Mouse (Mus musculus) lung, adult 18-20 months (tissue): ENCODE results near the gene Mnd1.
A peak's percentile ranks its signal among the peaks of the same experiment; 100 is the strongest.

Experiments used
- DNase-seq, 2 experiments: peaks; one replicate each; pipeline ENCODE4 v3.0.0; 2022; ENCODE audit warnings: mixed read lengths in 2 of 2

Mnd1 gene

DNA sequence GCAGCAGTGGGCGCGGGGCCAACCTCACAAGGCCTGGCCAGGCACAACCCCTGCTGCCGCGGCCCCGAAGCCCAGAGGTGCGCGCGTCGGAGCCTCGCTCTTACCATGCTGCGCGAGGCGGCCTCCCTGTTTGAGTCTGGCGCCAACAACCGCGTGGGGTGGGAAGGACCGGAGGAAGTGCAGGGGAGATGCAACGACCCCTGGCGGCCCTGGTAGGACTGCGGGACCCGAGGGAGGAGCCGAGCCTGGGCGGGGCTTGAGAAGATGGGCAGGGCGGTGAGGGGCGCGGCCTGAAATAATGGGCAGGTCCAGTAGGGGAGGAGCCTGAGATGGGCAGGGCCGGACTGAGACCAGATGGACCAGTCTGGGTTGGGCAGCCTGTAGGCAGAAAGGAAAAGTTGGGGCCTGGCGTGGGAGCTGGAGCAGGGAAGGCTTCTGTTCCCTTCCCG, at the start of gene Mnd1:
Mnd1 (minus strand) TSS at position 229 of the 449 bp plus-strand sequence.
- DNase-seq = peak; percentile 97 to 98

DNA sequence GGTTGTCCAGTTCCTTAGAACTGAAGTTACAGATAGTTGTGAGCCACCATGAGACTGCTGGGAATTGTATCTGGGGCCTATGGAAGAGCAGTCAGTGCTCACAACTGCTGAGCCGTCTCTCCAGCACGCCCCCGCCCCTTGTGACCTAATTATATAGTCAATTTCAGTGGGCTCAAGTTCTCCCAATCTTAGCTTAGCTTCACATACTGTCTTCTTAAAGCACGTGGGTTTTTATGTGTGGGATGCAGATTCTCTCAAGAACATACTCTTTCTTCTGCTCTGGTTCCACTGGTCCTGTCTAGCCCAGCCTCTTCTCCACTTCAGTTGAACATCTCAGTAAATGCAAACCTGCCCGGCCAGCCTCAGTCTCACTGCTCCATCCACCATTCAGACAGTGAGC, 49.1 kb upstream of the Mnd1 start:
- DNase-seq = no peak

DNA sequence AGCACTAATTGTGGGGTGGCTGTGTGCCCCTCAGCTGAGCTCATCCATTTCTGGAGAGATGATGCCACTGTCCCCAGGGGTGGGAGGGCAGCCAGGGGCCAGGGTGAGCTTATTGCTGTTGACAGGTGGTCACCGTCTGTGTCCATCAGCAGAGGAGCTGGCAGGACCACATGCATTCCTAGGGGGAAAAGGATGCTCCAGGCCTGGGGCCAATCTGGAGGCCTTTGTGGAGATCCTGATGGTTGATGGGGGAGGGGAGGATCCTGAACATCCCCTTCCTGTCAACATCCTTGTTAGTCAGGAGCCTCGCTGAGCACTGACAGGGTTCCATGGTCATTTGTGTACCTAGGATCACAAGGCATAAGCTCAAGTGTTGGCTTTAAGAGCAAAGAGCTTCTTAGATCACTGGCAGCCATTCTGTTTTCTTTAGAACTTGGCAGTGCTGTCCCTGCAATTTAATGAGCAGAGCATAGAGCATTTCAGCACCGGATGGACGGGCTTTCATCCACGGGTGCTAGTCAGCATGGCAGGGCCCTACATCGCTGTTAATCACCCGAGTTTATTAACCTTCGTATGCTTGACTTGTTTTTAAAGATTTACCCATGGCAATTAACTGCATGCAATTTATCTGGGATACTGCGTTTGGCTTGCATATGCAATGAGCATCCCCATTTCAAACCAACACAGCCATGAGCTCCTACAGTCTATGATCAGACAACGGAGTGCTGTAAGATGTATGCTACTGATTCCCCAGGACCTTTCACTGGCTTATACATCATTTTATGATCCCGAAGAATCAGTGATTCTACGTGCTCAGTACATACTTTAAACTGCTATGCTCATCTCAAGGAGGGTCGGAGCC, 45.2 kb upstream of the Mnd1 start:
- DNase-seq = no peak

DNA sequence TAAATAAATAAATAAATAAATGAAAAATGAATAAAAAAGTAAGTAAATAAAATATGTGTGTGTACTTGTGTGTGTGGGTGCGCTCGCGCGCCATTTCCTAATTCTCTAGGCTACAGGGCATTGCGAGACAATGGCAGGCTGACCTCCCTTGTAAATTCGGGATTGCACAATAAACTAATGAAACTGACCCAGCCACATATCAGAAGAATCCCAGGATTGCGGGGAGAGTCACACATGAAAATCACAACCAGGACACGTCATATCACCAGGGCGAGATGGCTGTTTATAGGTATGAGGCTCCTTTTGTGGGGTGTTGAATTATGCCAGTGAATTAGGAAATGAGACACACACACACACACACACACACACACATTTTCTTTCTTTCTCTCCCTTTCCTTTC, 43.9 kb upstream of the Mnd1 start:
- no peak for DNase-seq

DNA sequence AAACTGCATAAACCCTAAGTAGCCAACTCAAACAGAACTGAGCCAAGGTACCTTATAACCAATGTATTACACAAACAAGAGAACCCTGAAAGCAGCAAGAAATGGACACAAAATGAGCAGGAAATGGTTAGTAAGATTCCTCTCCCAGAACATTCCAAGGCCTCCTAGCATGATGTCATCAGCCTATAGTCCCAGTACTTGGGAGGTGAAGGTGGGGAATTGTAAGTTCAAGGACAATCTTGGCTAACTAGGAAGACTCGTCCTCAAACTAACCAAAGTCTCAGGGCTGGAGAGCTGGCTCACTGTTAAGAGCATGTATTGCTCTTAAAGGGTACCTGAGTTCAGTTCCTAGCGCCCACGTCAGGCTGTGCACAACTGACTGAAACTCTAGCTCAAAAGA, 42.6 kb upstream of the Mnd1 start:
- no peak for DNase-seq

DNA sequence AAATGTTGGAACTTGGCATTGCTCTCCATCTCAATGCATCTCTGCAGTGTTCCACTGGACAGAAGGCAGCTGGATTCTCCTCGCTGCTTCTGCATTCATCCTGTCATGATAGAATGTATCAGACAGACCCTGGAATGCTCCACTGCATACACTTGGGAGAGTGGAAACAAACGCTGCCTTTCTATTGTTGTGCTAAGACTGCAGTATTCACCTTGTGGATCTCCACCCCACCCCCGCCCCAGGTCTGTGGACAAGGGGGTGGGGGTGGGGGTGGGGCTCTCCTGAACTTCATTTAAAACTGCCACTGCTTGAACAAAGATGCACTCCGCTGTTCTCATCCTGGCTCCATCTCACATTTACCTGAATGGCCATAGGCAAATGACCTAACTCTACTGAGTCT, 38.3 kb upstream of the Mnd1 start:
- DNase-seq = no peak

DNA sequence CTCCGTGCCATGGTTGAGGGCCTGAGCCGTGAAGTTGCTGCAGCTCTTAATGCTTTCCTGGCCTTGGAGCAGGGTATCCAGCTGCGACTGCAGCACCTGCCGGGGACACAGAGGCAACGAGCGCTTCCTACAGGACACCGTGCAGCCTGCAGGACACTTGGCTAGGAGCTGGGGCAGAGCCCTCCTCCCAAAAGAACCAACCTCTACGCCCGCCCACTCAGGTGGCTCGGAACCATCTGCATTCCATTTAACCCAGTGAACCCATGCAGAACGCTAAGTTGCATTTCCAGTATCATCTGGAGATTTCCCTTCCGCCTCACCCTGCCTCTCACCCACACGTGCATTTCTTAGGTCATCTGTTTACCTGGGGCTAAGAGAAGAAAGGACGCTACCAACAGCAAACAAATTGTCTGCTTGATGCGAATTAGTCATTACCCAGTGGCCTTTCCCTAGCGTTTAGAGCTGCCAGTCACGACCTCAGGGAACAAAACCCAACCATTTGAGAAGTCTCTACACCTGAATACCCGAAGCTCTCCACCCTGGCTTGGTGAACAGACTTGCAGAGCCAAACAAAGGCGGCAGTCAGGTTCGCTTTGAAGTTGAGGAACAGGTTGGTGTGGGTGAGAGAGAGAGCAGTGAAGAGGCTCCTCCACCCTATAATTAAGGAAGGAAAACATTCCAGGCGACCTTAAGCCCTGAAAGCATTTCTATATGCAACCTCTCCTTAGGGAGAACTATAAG, 35.7 kb upstream of the Mnd1 start:
- peak; percentile 35 to 67 for DNase-seq

DNA sequence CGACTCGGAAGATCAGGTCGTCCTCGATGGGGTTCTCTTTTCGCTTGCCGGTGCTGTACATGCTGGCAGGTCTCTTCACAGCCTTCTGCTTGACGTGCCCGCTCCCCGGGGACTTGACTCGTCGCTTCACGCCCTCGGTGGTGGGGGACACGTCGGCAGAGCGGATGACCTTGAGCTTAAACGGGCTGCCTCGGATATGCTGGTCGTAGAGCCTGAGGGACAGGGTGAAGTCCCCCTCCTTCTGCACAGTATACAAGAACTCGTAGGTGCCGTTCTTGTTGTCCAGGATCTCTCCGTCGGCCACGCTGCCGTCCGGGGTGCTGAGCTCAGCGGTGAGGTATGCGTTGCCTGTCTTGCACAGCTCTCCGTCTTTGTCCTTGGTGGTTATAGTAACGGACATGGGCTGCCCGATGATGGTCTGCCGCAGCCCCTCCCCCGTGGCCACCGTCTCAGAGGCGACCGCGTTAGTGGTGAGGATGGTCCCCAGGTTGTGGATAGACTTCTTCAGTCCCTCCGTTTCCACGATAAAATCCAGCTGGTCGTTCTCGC, 35.0 kb upstream of the Mnd1 start:
- peak in 1 of 2 experiments; percentile 18 for DNase-seq

DNA sequence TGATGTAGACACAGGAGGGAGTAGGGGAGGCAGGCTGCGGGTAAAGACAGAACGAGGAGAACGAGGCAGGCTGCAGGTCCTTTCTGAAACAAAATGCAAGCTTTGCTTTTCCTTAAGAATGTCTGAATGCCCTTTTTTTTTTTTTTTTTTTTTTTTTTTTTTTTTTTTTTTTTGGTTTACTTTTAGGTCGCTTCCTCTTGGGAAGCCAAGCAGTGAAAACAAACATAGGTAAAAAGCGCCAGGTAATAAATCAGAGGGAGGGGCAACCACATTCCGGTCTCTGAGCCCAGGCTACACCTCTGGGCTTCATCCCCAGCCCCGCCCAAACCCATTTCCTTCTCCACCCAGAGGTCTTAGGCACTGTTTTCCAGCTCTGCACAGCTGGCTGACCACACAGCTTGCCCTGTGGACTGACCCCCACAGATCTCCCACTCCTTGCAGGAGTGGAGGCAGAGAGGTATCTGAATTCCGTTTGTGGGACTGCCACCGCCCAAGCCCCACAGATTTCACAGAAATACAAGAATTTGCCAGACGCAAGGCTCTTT, 34.1 kb upstream of the Mnd1 start:
- peak in 1 of 2 experiments; percentile 21 for DNase-seq

DNA sequence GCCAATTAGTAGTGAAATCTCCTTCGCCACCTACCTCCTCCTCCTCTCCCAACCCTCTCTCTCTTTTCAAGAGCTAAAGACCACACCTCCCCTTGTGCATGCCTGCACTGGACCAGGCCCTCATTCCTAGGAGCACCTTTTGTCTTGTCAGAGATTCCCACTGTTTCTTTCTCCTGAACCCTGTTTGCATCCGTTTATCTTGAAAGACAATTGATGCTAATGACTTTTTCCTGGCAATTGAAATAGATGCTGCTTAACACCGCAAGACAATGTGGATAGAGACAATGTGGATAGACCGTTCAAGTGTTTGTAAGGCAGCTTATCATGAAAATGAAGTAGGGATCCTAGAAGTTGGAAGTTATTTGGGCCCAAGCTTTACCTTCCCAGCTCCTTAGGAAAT, 26.1 kb upstream of the Mnd1 start:
- no peak for DNase-seq

DNA sequence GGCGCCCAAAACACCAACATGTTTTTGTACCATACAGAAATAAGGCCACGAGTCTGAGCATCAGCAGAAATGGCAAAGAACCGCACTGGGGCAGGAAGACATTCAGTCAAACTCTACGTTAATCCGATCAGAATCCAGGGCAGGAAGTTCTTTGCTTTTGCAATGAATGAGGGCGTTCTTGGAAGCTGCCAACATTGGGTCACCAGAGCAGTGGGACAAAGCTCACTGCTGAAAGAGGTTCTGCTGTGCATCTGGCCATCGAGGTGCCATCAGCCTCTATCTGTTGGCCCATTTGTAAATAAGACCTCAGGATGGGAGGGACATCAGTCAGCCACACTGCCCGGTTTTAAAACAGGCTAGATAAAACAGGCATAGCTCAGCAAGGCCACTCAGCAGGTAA, 25.5 kb upstream of the Mnd1 start:
- DNase-seq = no peak

DNA sequence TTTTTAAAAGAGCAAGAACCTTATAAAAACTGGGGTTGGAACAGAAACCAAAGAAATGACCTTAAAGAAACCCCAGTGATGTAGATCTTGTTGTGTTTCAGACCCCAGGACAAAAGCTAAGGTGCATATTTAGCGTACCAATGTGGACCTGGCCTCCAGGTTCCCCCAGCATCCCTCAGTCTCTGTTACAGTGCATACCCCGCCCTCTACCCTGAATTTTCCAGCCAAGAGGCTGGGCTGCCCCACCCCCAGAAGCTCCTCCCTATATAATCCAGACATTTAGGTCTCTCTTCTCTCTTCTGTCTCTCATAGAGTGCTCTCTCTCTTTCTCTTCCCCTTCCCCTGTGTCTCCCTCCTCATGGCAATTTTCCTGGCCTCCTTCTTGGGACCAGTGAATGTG, 24.7 kb upstream of the Mnd1 start:
- no peak for DNase-seq

DNA sequence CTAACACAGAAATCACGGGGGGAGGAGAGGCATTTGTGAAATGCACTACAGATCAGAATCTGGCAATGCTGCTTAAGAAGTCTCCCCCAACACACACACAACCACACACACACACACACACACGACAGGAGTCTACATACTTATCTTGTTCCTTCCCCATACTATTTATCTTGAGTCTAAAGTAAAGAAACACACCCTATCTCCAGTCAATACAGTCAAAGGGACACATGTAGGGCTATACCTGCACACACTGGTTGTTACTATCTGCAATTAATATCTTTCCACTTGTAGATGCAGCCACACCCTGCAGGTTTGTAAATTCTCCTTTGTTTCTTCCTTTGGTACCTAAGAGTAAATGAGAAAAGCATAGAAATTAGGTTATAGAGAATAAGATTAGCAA, 22.2 kb upstream of the Mnd1 start:
- DNase-seq = no peak

DNA sequence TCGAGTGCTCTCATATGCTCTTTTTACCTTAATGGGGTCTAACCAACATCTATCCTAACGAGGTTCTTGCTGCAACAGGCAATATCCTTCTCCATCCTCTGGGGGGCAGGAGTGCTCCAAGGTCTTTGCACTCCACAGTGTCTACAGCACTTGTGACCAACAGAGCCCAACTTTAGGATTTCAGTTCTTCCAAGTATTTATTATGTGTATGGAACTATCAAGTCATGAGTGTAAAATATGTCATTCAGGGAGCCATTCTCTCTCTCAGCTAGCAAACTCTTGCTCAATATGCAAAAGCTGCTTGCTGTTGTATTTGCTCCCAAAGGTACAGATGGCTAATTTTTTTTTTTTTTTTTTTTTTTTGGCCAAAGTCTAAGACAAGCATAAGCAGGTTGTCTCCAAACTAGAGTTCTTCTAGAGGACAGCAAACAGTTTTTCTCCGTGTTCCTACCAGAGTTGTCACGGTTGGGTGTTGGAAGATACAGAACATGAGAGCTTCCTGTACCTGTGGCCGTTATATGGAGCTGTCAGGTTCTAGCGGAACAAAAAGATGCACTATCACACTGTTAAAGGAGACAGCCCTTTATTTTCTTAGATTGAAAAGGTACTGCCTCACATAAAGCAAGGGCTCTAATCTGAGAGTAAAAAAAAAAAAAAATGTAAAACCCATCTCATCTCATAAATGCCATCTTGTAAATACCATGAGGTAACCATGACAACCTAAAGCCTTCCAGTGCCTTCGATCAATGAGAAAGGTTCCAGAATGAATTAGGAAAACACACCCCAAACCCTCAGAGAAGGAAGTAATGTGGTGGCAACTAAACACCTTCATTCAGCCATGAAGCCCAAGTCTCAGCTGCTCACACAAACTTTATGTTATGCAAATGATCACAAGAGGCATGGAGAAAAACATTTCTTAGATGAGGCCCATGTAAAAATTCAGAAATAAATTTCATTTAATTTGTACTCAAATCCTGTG, 20.0 kb upstream of the Mnd1 start:
- peak; percentile 70 to 82 for DNase-seq

DNA sequence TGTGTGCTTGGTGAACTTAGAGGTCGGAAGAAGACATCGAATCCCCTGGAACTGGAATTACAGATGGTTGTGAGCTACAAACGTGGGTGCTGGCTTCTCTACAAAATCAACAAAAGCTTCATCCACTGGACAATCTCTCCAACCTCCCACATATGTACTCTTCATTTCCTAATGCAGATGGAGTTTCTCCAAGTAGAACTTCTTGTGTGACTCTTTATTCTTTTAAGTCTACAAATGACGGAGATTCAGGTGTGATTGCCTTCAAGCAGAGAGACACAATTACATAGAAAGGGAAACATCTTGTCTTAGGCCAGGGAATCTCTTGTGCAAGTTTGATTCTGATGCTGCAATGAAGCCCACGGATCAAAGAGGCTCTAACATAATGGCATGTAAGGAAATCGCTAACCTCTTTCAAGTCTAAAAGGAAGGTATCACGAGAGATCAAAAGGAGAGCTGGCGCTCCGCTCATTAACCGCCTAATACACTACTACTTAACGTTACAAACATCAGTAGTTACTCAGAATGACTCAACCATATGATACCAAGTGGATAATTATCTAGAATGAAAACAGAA, 18.1 kb upstream of the Mnd1 start, which contains the start of gene Gm6525:
Gm6525 (plus strand) TSS at position 524 of the 574 bp plus-strand sequence.
- no peak for DNase-seq

DNA sequence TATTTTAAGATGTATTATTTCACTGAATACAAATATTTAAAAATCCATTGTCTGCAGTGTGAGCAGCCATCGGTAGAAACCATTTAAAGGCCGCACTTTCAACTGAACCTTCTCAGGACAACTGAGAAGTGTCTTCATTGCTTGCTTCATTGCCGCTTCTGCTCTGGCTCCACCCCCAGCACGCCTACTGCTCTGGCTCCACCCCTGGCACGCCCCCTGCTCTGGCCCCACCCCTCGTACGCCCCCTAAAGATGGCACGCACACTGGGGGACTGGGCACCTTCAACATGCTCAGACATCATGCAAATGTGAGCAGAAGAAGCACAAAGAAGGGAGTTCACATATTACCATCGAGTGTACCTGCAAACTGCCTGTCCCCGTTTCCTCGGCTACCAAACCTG, 16.8 kb upstream of the Mnd1 start:
- DNase-seq = no peak

DNA sequence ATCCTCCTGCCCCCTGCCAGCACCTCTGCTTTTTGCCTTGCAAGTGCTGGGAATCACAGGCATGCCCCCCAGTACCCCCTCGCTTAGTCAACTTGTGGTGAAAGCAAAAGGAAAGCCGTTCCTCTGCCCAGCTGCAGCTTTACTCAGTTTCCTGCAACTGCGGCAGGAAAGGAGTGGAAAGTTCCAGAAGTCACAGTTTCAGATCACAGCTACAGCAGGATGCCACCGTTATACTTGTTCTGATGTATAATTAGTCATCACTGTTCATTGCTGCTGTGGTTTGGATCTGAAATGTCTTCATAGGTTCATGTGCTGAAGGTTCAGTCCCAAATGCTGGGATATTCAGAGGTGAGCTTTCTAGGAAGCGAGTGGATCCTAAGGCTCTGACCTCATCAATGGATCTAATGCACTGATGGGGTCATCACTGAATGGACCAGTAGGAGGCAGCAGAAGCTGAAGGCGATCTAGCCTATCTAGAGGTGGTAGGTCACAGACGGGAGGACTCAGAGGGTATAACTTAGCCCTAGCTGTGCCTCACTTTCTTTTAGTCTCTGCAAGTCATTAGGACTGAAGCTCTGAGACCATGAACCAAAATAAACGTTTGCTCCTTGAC, 13.9 kb upstream of the Mnd1 start:
- no peak for DNase-seq

DNA sequence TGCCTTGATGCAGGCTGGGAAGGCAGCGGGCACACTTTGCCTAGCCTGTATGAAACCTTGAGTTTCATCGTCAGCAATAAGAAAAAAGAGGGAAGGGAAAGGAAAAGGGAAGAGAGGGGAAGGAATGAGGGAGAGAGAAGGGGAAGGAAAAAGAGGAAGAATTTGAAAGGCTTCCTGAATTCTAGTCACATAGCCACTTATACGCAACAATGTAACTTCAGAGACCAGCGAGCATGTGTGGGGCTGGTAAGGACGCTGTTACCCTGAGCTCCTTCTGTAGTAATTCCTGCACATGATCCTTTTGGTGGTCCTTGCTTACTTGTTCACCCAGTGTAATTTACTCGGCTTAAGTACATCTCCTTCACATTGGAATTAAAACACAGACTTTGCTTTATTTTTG, 13.4 kb upstream of the Mnd1 start:
- DNase-seq = no peak

DNA sequence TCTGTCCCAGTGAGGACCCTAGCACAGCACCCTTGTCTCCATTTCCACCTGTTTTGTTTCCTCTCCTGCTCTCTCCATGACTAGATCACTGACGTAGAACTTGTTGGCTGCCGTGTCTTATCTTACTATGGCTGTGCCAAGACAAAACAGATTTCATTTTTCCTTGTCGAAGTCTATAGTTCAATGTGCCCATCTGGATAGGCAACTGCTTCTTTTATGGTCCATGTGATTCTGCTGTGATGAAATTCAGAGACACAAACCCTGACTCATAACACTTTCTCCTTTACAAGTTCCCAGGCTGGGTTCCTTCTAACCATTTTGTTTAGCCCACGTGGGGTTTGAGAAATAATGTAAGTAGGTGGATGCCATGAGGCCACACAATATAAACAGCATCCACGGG, 10.5 kb upstream of the Mnd1 start:
- no peak for DNase-seq

DNA sequence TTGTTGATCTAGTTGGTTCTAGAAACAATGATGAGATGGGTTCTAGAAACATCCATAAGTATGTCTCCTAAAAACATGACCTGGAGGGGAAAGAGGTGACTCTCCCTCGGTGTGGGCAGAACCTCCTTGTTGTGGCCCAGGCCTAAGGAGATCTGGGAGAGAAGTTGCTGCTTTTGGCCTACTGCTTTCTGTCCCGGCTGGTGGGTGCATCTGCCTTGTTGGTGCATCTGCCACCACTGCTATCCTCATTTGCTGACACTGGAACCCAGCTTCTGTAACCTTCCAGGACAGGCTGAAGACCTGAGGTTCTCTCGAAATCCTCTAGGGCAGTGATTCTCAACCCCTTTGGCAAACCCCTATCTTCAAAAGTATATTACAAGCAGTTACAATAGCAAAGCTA, 9.8 kb upstream of the Mnd1 start:
- DNase-seq = no peak
